Mouse (Mus musculus) brain, adult 2 months (tissue): ENCODE measurements around the gene Ndufaf5.
"Not testable (repeated sequence)": the region's sequence is repeated elsewhere in the genome, so short reads cannot be mapped to it uniquely, and the experiment has no call there.

Experiments
- DNase-seq: peaks from one replicate; pipeline ENCODE4 v3.0.0; 2011; ENCODE audit warnings: low read depth, low spot score

The Ndufaf5 gene

GRCm38 (mm10) chr2:140170127-140170802 is at the start of gene Ndufaf5, which contains the start of gene Esf1:
Gene Ndufaf5 (plus strand): TSS chr2:140170649.
Gene Esf1 (minus strand): TSS chr2:140170564.
- peak; percentile 99 for DNase-seq

- no peak for DNase-seq
Measured at GRCm38 (mm10) chr2:140125516-140125915, 44.9 kb upstream of the Ndufaf5 start.

- DNase-seq: not testable (repeated sequence)
Measured at GRCm38 (mm10) chr2:140151743-140152142, 18.7 kb upstream of the Ndufaf5 start, which contains the start of gene Gm17374. Gene Gm17374 (plus strand): TSS chr2:140152043.

- peak; percentile 30 for DNase-seq
Measured at GRCm38 (mm10) chr2:140159186-140159730, 11.2 kb upstream of the Ndufaf5 start.

GRCm38 (mm10) chr2:140163351-140163854 is 7.0 kb upstream of the Ndufaf5 start:
- DNase-seq: no peak

- no peak for DNase-seq
Measured at GRCm38 (mm10) chr2:140169057-140169456, 1.4 kb upstream of the Ndufaf5 start.

- peak; percentile 47 for DNase-seq
Measured at GRCm38 (mm10) chr2:140170803-140171553, 529 bp downstream of the Ndufaf5 start.

- not testable (repeated sequence) for DNase-seq
Measured at GRCm38 (mm10) chr2:140185685-140186210, 15.3 kb downstream of the Ndufaf5 start.

- peak; percentile 56 for DNase-seq
Measured at GRCm38 (mm10) chr2:140200713-140201112, 30.3 kb downstream of the Ndufaf5 start.

GRCm38 (mm10) chr2:140202573-140202972 is 32.1 kb downstream of the Ndufaf5 start:
- DNase-seq: peak; percentile 75

- no peak for DNase-seq
Measured at GRCm38 (mm10) chr2:140203756-140204155, 33.3 kb downstream of the Ndufaf5 start.

- no peak for DNase-seq
Measured at GRCm38 (mm10) chr2:140214519-140215027, 44.1 kb downstream of the Ndufaf5 start.

- DNase-seq: peak; percentile 34
Measured at GRCm38 (mm10) chr2:140215415-140215814, 45.0 kb downstream of the Ndufaf5 start.

GRCm38 (mm10) chr2:140215965-140216364 is 45.5 kb downstream of the Ndufaf5 start:
- no peak for DNase-seq

GRCm38 (mm10) chr2:140220325-140220724 is 49.9 kb downstream of the Ndufaf5 start:
- DNase-seq: no peak

GRCm38 (mm10) chr2:140230295-140230694 is 59.8 kb downstream of the Ndufaf5 start:
- peak; percentile 47 for DNase-seq

GRCm38 (mm10) chr2:140237245-140237644 is 66.8 kb downstream of the Ndufaf5 start:
- DNase-seq: peak; percentile 79

- no peak for DNase-seq
Measured at GRCm38 (mm10) chr2:140242398-140242797, 71.9 kb downstream of the Ndufaf5 start.

- peak; percentile 42 for DNase-seq
Measured at GRCm38 (mm10) chr2:140243105-140243504, 72.7 kb downstream of the Ndufaf5 start.
